Comparison of ENCODE assay signal across 11 mouse cellular contexts in genomic region chr19:27988746-27989145, GRCm38 (mm10). TPM values are rescaled to one million over a fixed set of nuclear protein-coding genes. Genes with fewer than 3 reads are reported as not detected.
DNase-seq lines count a peak whose midpoint lies in the region; ATAC-seq and TF ChIP-seq lines count a peak whose summit lies in the region.
"Had no signal": no experiment of that assay in that cellular context is flagged by ENCODE, and none has a peak within 500 bp of the region (broad histone marks: within the 10 kb centered on the region; RNA-seq: fewer than 3 reads in every experiment).

No protein-coding gene starts in this region.

- no peak for TF ChIP-seq CTCF in kidney, postnatal 0 days (IDR thresholded peaks at IDR 0.05; ENCODE audit: low read depth)

- no peak overlapping the region for H3K9ac ChIP-seq in kidney, postnatal 0 days (ENCODE audit: low read depth, low read length)
- no peak overlapping the region for H3K9ac ChIP-seq in kidney, embryonic 16.5 days (replicated peaks; ENCODE audit: low read length)
- H3K9ac ChIP-seq in hindbrain, embryonic 14.5 days: no peak overlapping the region
- no peak overlapping the region for H3K9ac ChIP-seq in midbrain, embryonic 15.5 days
- H3K9ac ChIP-seq: liver, embryonic 13.5 days had no signal

- H3K4me2 ChIP-seq in kidney, postnatal 0 days (ENCODE audit: low read length): no peak overlapping the region
- H3K4me2 ChIP-seq in kidney, embryonic 16.5 days (replicated peaks; ENCODE audit: low read depth, low read length): no peak overlapping the region
- H3K4me2 ChIP-seq in hindbrain, embryonic 14.5 days (replicated peaks): no peak overlapping the region
- H3K4me2 ChIP-seq in midbrain, embryonic 15.5 days: no peak overlapping the region
- H3K4me2 ChIP-seq: liver, embryonic 13.5 days had no signal

- intact Hi-C loops in gastrocnemius, postnatal 36 days (cut with DNase I): no loop called here

- H3K27me3 ChIP-seq in kidney, postnatal 0 days (ENCODE audit: insufficient read depth, low read length): no peaks in the 10 kb centered on the region
- no peaks in the 10 kb centered on the region for H3K27me3 ChIP-seq in kidney, embryonic 16.5 days (ENCODE audit: insufficient read depth, low read length)
- H3K27me3 ChIP-seq in hindbrain, embryonic 14.5 days (ENCODE audit: control insufficient read depth, insufficient read depth, low read length): no peaks in the 10 kb centered on the region
- no peaks in the 10 kb centered on the region for H3K27me3 ChIP-seq in midbrain, embryonic 15.5 days (replicated peaks)
- H3K27me3 ChIP-seq: liver, embryonic 13.5 days had no signal

- ATAC-seq in kidney, postnatal 0 days (replicated peaks; ENCODE audit: low FRiP score, low read depth): no peak
- ATAC-seq in kidney, embryonic 16.5 days (ENCODE audit: low FRiP score, low TSS enrichment): no peak
- peak; percentile 57; the same call in 1 of the 2 replicates for ATAC-seq in hindbrain, embryonic 14.5 days (ENCODE audit: low FRiP score)
- peak; percentile 62; the same call in 1 of the 2 replicates for ATAC-seq in midbrain, embryonic 15.5 days (replicated peaks)

- no peak overlapping the region for H3K27ac ChIP-seq in kidney, postnatal 0 days
- H3K27ac ChIP-seq in kidney, embryonic 16.5 days (ENCODE audit: low read length): no peak overlapping the region
- no peak overlapping the region for H3K27ac ChIP-seq in hindbrain, embryonic 14.5 days
- H3K27ac ChIP-seq in midbrain, embryonic 15.5 days: no peak overlapping the region
- H3K27ac ChIP-seq: limb, embryonic 10.5 days; liver, embryonic 13.5 days had no signal

- H3K4me3 ChIP-seq in kidney, postnatal 0 days (replicated peaks; ENCODE audit: low read depth, low read length): no peak overlapping the region
- no peak overlapping the region for H3K4me3 ChIP-seq in kidney, embryonic 16.5 days (ENCODE audit: low read length)
- H3K4me3 ChIP-seq in hindbrain, embryonic 14.5 days (replicated peaks; ENCODE audit: low read length): no peak overlapping the region
- H3K4me3 ChIP-seq in midbrain, embryonic 15.5 days: no peak overlapping the region
- H3K4me3 ChIP-seq: limb, embryonic 10.5 days; liver, embryonic 13.5 days had no signal

- no peaks in the 10 kb centered on the region for H3K4me1 ChIP-seq in kidney, postnatal 0 days (replicated peaks; ENCODE audit: insufficient read depth, low read length)
- H3K4me1 ChIP-seq in kidney, embryonic 16.5 days (ENCODE audit: insufficient read depth, low read length): peaks cover 5% of the 10 kb centered on the region; the same call in 1 of the 2 replicates
- peaks cover 3% of the 10 kb centered on the region; the same call in 1 of the 2 replicates for H3K4me1 ChIP-seq in hindbrain, embryonic 14.5 days (replicated peaks; ENCODE audit: control insufficient read depth, insufficient read depth, low read length)
- H3K4me1 ChIP-seq in midbrain, embryonic 15.5 days: peaks cover 6% of the 10 kb centered on the region; the same call in 1 of the 2 replicates
- H3K4me1 ChIP-seq: limb, embryonic 10.5 days; liver, embryonic 13.5 days had no signal

- no peaks in the 10 kb centered on the region for H3K9me3 ChIP-seq in kidney, postnatal 0 days (replicated peaks; ENCODE audit: low read length)
- H3K9me3 ChIP-seq in kidney, embryonic 16.5 days (ENCODE audit: low read length): no peaks in the 10 kb centered on the region
- no peaks in the 10 kb centered on the region for H3K9me3 ChIP-seq in hindbrain, embryonic 14.5 days (ENCODE audit: control insufficient read depth, low read length)
- no peaks in the 10 kb centered on the region for H3K9me3 ChIP-seq in midbrain, embryonic 15.5 days
- H3K9me3 ChIP-seq: limb, embryonic 10.5 days; liver, embryonic 13.5 days had no signal

- peak; percentile 33 for DNase-seq in kidney, postnatal 0 days (ENCODE audit: low spot score)
- DNase-seq in embryo, embryonic 10.5 days (ENCODE audit: low spot score): peak; percentile 81
- DNase-seq in hindbrain, embryonic 14.5 days (ENCODE audit: low spot score): peak; percentile 39
- no peak for DNase-seq in cerebellum, postnatal 14 days
- no peak for DNase-seq in gastrocnemius, postnatal 36 days
- DNase-seq: cerebellum, adult 11 months; kidney, adult 8-10 months; liver, embryonic 13.5 days had no signal

- no peaks in the 10 kb centered on the region for H3K36me3 ChIP-seq in kidney, postnatal 0 days (ENCODE audit: insufficient read depth, low read length)
- no peaks in the 10 kb centered on the region for H3K36me3 ChIP-seq in kidney, embryonic 16.5 days (ENCODE audit: insufficient read depth, low read length)
- no peaks in the 10 kb centered on the region for H3K36me3 ChIP-seq in hindbrain, embryonic 14.5 days (replicated peaks; ENCODE audit: control insufficient read depth, insufficient read depth)
- H3K36me3 ChIP-seq in midbrain, embryonic 15.5 days (replicated peaks): no peaks in the 10 kb centered on the region
- H3K36me3 ChIP-seq: limb, embryonic 10.5 days; liver, embryonic 13.5 days had no signal

- 51% methylated on average over 3 of the region's 3 CpGs for WGBS in kidney, postnatal 0 days
- 64% methylated on average over 3 of the region's 3 CpGs for WGBS in kidney, embryonic 16.5 days
- WGBS in hindbrain, embryonic 14.5 days: 14% methylated on average over 3 of the region's 3 CpGs
- 4% methylated on average over 3 of the region's 3 CpGs for WGBS in midbrain, embryonic 15.5 days

RNA-seq across cellular contexts. Expression of gene Rfx3, which starts 22.2 kb away (rescaled TPM):
- 5.6 and 6.4 TPM in 2 replicates for polyA plus RNA-seq in kidney, postnatal 0 days (2015; fragmentation: Nextera tagmentation; extraction: Ambion mirVana)
- polyA plus RNA-seq in kidney, embryonic 16.5 days (2015; fragmentation: Nextera tagmentation; extraction: Ambion mirVana): 12.5 and 15.8 TPM in 2 replicates
- 27.1 and 28.6 TPM in 2 replicates for polyA plus RNA-seq in hindbrain, embryonic 14.5 days (2014; fragmentation: Nextera tagmentation; extraction: Ambion mirVana)
- 32.2 and 33.9 TPM in 2 replicates for polyA plus RNA-seq in midbrain, embryonic 15.5 days (2015; fragmentation: Nextera tagmentation; extraction: Ambion mirVana)
- 1 to 10 TPM; 3.2 to 5.1 TPM for total RNA-seq in gastrocnemius, postnatal 36 days (2021)

Comparison
In these comparisons a context has a peak if more than half of its experiments do, and no peak if none do; other contexts are left out.
1. ATAC-seq: peak in hindbrain, embryonic 14.5 days (single experiment) and midbrain, embryonic 15.5 days (single experiment); none in kidney, postnatal 0 days (single experiment) and kidney, embryonic 16.5 days (single experiment).
2. DNase-seq: peak in kidney, postnatal 0 days (single experiment), embryo, embryonic 10.5 days (single experiment) and hindbrain, embryonic 14.5 days (single experiment); none in cerebellum, postnatal 14 days (0 of 2) and gastrocnemius, postnatal 36 days (0 of 2).